Mouse (Mus musculus): Measurements from ENCODE around the gene Spin2c. TPM values are rescaled to one million over a fixed set of nuclear protein-coding genes. Genes with fewer than 3 reads are reported as not detected.

The Spin2c gene
- total RNA-seq (2022): not detected

GRCm38 (mm10) chrX:153831951-153832561 is at the start of gene Spin2c:
Spin2c (plus strand) TSS chrX:153832225.
- peak; percentile 0 for DNase-seq (ENCODE audit: low spot score)

DNA sequence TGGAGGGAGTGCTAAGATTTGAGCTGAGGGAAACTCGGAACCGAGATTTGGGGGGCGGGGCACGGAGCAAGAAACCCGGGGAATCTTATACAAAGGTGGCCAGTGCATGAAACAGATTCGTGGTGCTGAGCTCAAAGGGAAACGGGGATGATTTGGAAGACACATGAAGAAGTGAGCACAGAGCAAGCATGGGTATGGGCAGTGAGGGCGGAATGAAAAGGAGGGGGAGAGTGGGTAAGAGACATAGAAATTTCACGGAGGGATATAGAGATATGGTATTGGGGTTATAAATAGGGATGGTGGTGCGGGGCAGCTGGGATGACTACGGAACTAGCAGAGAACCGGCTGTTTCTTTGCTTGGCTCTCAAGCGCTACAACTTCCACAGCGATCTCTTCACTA is 581 bp downstream of the Spin2c start:
- no peak for DNase-seq (ENCODE audit: low spot score)

Other genes starting within 250 kb of the Spin2c start
- 1 to 10 TPM; 5.2 to 8.5 (median 7.1) TPM for gene Kctd12b, start 135.8 kb upstream of the Spin2c start, total RNA-seq (2022)
- 10 to 100 TPM; 18.4 to 33.8 (median 24.7) TPM for gene Nbdy, start 108.6 kb upstream of the Spin2c start, total RNA-seq (2022)
- not detected for gene Samt1, start 180.4 kb downstream of the Spin2c start, total RNA-seq (2022)
- gene 4921511M17Rik, start 201.6 kb downstream of the Spin2c start, total RNA-seq (2022): not detected
- gene Gm10057, start 222.8 kb downstream of the Spin2c start, total RNA-seq (2022): not detected

Measured in heart, adult 8-10 months (tissue).